Mouse (Mus musculus) heart, postnatal 36 days (tissue): ENCODE data around the gene Zdhhc14. TPM values are rescaled to one million over a fixed set of nuclear protein-coding genes. Genes with fewer than 3 reads are reported as not detected.

Experiments
- DNase-seq, 2 experiments: peaks; one replicate each; pipeline ENCODE4 v3.0.0; 2021 to 2022
- intact Hi-C: fragments of 180-260 bp; cut with DNase I; formaldehyde crosslinking; loops from one replicate; pipeline ENCODE4 v1.15.1; 2025
- total RNA-seq, 2 experiments: library from RNA; stranded (reverse); gene quantifications; 2 replicates each; pipeline ENCODE4 v1.2.3; 2021

Zdhhc14 gene
- total RNA-seq, 2 experiments from 2014 or later: 4.6 to 4.7 TPM

DNA sequence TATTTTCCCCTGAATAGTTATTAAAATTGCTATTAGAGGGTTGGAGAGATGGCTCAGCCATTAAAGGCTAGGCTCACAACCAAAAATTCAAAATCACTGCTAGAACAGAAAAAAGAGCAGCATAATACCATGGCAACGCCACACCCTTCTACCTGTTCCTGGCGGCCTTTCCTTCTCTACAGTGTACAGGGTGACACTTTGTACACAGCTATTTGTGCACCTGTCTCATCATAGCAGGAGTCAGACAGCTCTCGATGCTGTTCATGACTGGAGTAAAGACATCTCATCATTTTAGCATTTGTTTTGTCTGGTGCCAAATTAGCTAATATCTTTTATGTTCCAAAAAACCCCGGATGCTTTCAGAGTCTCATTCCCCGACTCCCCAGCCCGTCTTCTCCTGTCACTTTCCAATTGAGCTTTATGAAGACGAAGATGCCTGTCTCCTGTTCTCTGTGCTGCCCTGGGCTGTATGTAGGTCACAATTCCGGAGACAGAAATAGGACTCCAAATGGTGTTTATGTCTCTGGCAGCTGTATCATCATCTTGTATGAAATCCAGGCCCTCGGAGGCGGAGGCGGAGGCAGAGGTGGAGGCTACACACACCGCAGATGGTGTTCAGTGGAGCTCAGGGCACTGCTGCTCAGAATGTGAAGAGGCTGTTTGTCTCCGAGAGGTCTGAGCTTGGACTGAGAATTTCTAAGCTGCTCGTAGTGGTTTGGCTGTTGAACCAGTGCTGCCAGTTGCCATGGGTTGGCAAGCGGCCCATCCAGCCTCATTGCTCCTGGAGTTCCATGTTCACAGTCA lies 150.8 kb downstream of the Zdhhc14 start:
- intact Hi-C loops: no loop called here

DNA sequence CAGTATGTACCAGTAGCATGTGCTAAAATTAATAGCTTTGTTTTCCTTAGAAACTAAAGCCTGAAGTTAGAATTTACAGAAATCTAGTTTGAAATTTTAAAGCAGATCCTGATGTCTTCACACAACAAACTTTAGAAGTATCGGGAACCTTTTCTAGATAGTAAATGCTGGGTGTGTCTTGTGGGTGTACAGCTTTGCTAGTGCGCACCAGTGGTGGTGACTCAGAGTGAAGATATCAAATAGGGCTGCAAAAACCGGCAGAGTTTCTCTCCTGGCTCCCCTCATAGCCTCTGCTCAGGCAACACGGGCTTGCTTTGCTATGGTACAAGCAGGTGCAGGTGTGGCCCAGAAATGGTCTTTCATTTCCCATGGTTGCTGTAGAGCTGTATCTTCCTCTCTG lies 157.8 kb downstream of the Zdhhc14 start:
- DNase-seq: no peak
- intact Hi-C loops: no loop called here

More for the DNA sequence above, 150.8 kb downstream of the Zdhhc14 start:
- no peak for DNase-seq

DNA sequence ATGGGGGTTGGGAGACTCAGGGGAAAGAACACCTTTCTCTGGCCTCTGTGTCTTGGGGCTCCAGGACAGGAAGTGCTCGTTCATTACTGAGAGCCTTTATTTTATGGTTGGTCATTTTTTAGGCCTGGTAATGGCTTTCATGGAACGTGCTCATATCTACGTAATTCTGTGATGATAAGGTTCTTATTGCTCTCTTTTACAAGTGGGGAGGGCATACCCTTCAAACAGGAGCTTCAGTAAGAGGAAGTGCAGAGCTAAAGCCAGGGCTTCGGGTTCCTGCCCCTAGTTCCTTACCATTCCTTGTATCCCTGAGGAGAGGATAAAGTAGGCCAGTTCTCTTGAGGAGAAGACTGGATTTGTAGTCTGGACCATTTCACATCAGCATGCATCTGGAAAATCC lies 158.3 kb downstream of the Zdhhc14 start:
- DNase-seq: no peak

GRCm38 (mm10) chr17:5651551-5651950 lies 159.2 kb downstream of the Zdhhc14 start:
- intact Hi-C loops: no loop called here
- no peak for DNase-seq

More for the DNA sequence above, 158.3 kb downstream of the Zdhhc14 start:
- intact Hi-C loops: no loop called here

- peak; percentile 23 to 27 for DNase-seq
- intact Hi-C loops: no loop called here
These were observed 161.6 kb downstream of the Zdhhc14 start for GRCm38 (mm10) chr17:5653981-5654380.

- intact Hi-C loops: no loop called here
- DNase-seq: no peak
These were observed 163.2 kb downstream of the Zdhhc14 start for GRCm38 (mm10) chr17:5655536-5655935.

GRCm38 (mm10) chr17:5660317-5661080 lies 168.1 kb downstream of the Zdhhc14 start:
- intact Hi-C loops: no loop called here

GRCm38 (mm10) chr17:5666652-5667051 lies 174.3 kb downstream of the Zdhhc14 start:
- no peak for DNase-seq
- intact Hi-C loops: no loop called here

More at GRCm38 (mm10) chr17:5660317-5661080, 168.1 kb downstream of the Zdhhc14 start:
- no peak for DNase-seq

DNA sequence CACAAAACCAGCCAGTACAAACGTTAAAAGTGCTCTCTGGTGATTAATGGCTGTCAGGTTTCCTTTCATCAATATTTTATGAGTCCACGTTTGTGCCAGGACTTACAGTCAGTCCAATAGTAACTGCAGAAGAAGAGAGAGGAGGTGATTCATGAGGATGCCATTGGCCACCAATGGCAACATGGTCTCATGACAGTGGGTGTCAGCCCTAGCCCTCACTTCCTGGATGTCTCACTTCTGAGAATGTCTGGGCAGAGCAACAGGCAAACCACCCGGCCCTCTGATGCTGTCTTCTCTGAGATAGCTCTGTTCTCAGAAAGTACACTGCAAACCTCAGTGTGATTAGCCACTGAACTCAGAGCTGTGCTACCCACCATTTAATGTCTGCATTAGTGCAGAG lies 176.1 kb downstream of the Zdhhc14 start:
- no peak for DNase-seq
- intact Hi-C loops: no loop called here

DNA sequence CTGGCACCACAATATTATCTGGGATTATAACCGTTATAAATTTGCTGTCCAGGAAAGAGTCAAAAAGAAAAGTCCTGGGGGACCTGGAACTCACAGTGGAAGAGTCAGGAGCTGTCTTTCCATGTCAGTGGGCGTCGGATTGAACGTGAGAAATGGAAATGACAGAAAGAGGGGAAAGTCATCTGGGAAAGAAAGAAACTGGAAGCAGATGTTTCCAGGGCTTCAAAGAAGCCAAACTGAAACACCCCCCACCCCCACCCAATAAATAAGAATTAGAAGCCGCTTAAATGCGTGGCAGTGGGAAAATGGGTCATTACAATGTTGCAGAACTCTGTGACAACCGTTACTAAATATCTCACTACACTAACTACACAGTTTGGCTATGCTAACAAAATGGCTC lies 176.6 kb downstream of the Zdhhc14 start:
- intact Hi-C loops: no loop called here
- DNase-seq: no peak

DNA sequence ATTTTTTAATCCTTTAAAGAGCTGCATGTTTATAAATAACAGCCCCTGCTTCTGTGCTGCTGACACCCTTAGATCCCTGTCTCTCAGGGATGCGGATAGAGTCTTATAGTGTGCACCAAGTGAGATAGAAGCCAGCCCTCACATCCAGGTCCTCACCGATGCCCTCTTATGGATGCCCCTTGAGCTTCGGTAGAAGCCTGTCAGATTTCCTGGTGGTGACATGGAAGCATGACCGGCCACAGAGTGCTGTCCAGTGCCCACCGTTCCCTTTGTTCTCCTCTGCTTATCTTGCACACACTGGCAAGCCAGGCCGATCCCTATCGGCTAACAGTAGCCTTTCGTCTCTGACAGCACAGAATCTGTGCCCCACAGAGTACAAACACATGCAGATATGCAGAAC lies 183.6 kb downstream of the Zdhhc14 start:
- intact Hi-C loops: no loop called here
- no peak for DNase-seq

DNA sequence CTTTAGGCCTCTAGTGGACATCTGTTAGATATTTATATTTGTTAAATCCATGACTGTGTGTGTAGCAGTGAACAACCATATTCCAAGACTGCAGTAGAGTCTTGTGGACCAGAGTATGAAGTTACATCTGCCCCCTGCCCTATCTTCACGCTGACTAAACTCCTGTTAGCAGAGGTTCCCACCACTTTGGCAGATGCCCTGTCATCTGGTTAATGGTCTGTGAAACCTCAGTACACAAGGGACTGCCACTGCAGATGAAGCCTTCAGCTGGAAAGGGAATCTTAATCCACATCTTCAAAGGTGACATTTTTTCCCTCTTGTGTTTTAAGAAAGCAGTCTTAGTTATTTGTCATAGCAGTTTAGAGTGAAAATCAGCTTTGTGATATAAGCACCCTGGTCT lies 187.0 kb downstream of the Zdhhc14 start:
- DNase-seq: no peak
- intact Hi-C loops: no loop called here

GRCm38 (mm10) chr17:5685324-5685723 lies 193.0 kb downstream of the Zdhhc14 start:
- intact Hi-C loops: no loop called here
- DNase-seq: no peak

DNA sequence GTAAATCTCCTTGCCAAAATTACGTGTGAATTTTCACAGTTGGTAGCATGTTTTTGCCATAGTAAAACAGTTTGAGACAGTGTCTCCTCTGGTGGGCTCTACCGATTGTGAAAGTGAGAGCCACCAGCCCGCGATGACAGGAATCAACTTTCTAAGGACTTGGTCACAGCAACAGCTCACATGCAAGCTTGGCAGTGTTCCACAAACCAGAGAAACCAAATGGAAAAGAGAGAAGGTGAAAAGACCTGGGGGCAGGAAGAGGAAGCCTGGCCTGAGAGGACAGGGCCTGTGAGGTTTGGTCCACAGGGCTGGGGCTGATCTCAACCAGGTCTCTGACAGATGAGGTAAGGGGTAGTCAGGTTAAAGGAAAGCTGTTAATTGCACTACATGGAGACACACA lies 195.5 kb downstream of the Zdhhc14 start:
- intact Hi-C loops: no loop called here
- no peak for DNase-seq

DNA sequence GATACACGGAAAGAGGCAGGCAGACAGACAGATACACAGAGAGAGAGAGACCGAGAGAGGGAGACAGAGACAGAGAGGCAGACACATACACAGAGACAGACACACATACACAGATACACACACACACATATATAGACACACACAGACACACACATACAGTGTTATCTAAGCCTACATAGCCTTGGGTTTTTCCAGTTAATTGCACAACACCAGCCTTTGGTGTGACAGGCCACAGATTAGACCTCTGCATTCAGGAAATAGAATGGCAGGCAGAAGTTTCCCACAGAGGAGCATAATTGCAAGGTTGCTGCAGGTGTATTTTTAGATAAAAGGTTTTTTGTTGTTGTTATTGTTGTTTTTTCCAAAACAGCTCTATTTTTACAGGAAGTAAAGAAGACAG lies 195.9 kb downstream of the Zdhhc14 start:
- DNase-seq: no peak
- intact Hi-C loops: no loop called here

DNA sequence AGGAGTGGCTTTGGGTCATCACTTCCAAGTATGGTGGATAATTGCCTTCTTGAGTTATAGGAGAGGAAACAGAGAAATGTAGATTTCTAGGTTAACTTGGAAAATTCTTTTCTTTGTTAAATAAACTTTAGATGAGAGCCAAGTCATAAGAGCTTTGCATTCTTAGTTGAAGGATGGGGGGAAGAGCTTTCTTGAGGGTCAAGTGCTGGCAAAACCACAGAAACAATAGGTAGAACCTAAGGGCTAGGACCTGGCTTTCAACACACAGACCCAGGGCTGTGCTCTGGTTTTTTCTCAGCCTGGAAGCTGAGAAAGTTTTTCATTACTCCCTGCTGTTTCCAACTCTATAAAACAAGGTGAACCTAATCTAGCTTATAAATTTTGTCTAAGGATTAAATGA lies 196.3 kb downstream of the Zdhhc14 start:
- intact Hi-C loops: no loop called here
- DNase-seq: no peak

DNA sequence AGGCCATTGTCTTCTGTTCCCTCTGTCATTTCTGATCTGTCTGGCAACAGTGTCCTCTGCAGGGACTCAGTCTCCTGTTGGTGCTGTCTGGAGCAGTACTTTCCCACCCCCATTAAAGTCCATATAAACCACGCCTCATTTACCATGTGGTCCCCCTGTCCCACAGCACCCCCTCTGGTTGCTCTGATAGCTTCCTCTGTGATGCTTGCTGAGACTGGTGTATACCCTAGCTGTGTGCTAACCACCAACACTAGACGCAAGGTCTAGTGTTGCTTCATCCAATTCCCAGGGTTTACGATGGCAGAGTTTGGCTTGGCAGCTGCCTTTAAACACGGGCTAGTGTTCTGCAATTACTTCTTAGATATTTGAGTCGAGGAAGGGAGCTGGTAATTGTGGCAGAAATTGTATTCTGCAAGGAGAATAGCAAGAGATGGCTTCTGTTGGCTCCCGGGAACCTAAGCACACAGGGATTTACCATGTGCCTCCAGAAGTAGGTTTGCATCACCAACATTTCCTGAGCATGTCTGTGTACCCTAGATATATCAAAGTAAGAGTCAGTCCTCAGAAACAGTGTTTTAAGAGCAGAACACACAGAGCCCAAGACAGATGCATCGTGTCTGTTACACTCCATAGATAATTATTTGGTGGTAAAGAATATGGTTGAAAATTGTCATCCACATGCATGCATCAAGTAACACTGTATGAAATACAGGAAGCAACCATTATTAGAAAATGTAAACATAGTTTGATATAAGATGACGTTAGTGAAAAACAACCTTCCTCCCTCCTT lies 198.6 kb downstream of the Zdhhc14 start:
- intact Hi-C loops: no loop called here
- no peak for DNase-seq

DNA sequence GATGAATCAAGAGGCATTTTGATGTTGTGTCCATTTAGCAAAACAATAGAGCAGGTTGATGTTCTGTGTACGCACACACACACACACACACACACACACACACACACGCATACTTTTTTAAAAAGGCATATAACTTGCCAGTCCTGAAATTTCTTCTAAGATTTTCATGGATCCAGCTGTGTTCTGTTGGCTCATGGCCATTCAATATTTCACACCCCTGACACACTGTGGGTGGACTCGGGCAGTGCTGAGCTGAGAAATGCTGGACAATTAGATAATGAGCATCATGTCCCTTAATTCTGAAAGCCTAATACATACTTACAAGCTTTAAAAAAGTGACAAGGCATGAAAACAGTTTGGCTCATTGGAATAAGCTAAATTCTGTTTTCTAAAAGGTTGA lies 200.3 kb downstream of the Zdhhc14 start:
- peak in 1 of 2 experiments; percentile 12 for DNase-seq
- intact Hi-C loops: no loop called here

DNA sequence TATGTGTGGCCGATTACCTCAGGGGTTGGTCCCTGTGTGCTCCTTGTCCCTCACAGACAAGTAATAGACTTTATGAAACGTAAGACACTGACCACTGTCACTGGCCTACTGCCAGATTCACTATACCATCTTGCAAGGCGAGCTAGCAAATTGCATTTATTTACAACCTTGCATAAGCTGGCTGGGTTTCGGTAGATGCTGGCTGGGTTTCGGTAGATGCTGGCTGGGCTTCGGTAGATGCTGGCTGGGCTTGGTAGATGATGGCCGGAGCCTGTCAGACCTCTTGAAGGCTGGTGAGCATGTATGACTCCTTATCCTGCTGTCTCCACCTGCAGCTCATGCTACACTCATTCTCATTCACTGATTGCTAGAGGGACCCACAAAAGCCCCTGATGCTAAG lies 200.9 kb downstream of the Zdhhc14 start:
- no peak for DNase-seq
- intact Hi-C loops: no loop called here

GRCm38 (mm10) chr17:5698447-5699096 lies 206.2 kb downstream of the Zdhhc14 start:
- DNase-seq: no peak
- intact Hi-C loops: no loop called here
